Mouse (Mus musculus) CH12.LX (cell line): ENCODE data around the gene Gtsf1l. TPM values are rescaled to one million over a fixed set of nuclear protein-coding genes. Genes with fewer than 3 reads are reported as not detected.

ENCODE experiments used
- DNase-seq: peaks from one replicate; pipeline ENCODE4 v3.0.0-alpha.2; 2013; ENCODE audit errors: extremely low read depth
- H3K27ac ChIP-seq: 2 replicates; pipeline ENCODE4 v1.5.1; 2012; ENCODE audit warnings: low read depth, mild to moderate bottlenecking, control low read depth, moderate library complexity; ENCODE audit not compliant: insufficient read depth
- H3K27me3 ChIP-seq: replicated peaks from 2 replicates; pipeline ENCODE3; 2012; ENCODE audit warnings: inconsistent platforms
- H3K36me3 ChIP-seq, 2 experiments: replicated peaks in 1 of 2; 2 replicates each; pipeline versions ENCODE3 to v1.6.1; 2012; ENCODE audit warnings: inconsistent platforms in 1 of 2, low read length in 1 of 2, mild to moderate bottlenecking in 1 of 2, mixed read lengths in 1 of 2, moderate library complexity in 1 of 2; ENCODE audit not compliant: control insufficient read depth in 1 of 2, insufficient read depth in 1 of 2
- H3K4me1 ChIP-seq, 2 experiments: 2 replicates each; pipeline ENCODE4 v1.6.1; 2012; ENCODE audit warnings: inconsistent platforms in 1 of 2, moderate library complexity in 1 of 2; ENCODE audit not compliant: insufficient read depth in 2 of 2, control insufficient read depth in 1 of 2
- H3K4me2 ChIP-seq: 2 replicates; pipeline ENCODE4 v1.6.1; 2012; ENCODE audit warnings: low read depth, mild to moderate bottlenecking, control low read depth; ENCODE audit not compliant: poor library complexity, insufficient read depth, severe bottlenecking
- H3K4me3 ChIP-seq, 3 experiments: fragments of 150-350 bp in 1 of 3; sonication (generic) in 1 of 3; replicated peaks in 1 of 3; 2 replicates each; pipeline versions ENCODE3 to v1.5.1; 2011 to 2012; ENCODE audit warnings: low read depth in 2 of 3, low read length in 2 of 3, mild to moderate bottlenecking in 2 of 3, moderate library complexity in 2 of 3, control low read depth in 1 of 3, improper control_type of control experiment in 1 of 3, inconsistent platforms in 1 of 3, mixed read lengths in 1 of 3; ENCODE audit not compliant: poor library complexity in 1 of 3
- H3K79me2 ChIP-seq: replicated peaks from 2 replicates; pipeline ENCODE4 v1.6.1; 2012; ENCODE audit warnings: mild to moderate bottlenecking, moderate library complexity; ENCODE audit not compliant: control insufficient read depth, poor library complexity, insufficient read depth, severe bottlenecking; ENCODE audit errors: extremely low read depth
- H3K9ac ChIP-seq: 2 replicates; pipeline ENCODE4 v1.6.1; 2012; ENCODE audit warnings: low read depth, mild to moderate bottlenecking, control low read depth, moderate library complexity; ENCODE audit not compliant: insufficient read depth
- H3K9me3 ChIP-seq: replicated peaks from 2 replicates; pipeline ENCODE3; 2012; ENCODE audit warnings: low read length, inconsistent platforms, mixed read lengths
- CHD1 ChIP-seq: IDR thresholded peaks from 2 replicates; pipeline ENCODE4 v1.6.1; 2012; ENCODE audit warnings: low read depth, low read length, improper control_type of control experiment, inconsistent platforms
- CHD2 ChIP-seq: IDR thresholded peaks from 2 replicates; pipeline ENCODE4 v1.6.1; 2011; ENCODE audit warnings: low read length, improper control_type of control experiment
- CTCF ChIP-seq, 2 experiments: IDR thresholded peaks in 1 of 2; conservative IDR thresholded peaks in 1 of 2; 2 replicates each; pipeline ENCODE4 v1.5.1; 2011 to 2012; ENCODE audit warnings: low read depth in 2 of 2, low read length in 2 of 2, improper control_type of control experiment in 1 of 2, inconsistent platforms in 1 of 2, mild to moderate bottlenecking in 1 of 2, moderate library complexity in 1 of 2
- ELF1 ChIP-seq: IDR thresholded peaks from 2 replicates; pipeline ENCODE4 v1.6.1; 2014; ENCODE audit warnings: low read depth, mild to moderate bottlenecking, inconsistent platforms, low read length, improper control_type of control experiment
- HCFC1 ChIP-seq: IDR thresholded peaks from 2 replicates; pipeline ENCODE4 v1.6.1; 2012; ENCODE audit warnings: low read depth, mild to moderate bottlenecking, inconsistent platforms, low read length, improper control_type of control experiment
- JUND ChIP-seq: conservative IDR thresholded peaks from 2 replicates; pipeline ENCODE4 v1.6.1; 2011; ENCODE audit warnings: low read depth, low read length, improper control_type of control experiment
- KAT2A ChIP-seq: IDR thresholded peaks from 2 replicates; pipeline ENCODE4 v1.6.1; 2012; ENCODE audit warnings: low read length, improper control_type of control experiment, inconsistent platforms; ENCODE audit not compliant: insufficient replicate concordance
- MAZ ChIP-seq: IDR thresholded peaks from 2 replicates; pipeline ENCODE4 v1.6.1; 2012; ENCODE audit warnings: low read depth, mild to moderate bottlenecking, inconsistent platforms, low read length, improper control_type of control experiment, moderate library complexity
- MEF2A ChIP-seq: IDR thresholded peaks from 2 replicates; pipeline ENCODE4 v1.6.1; 2014; ENCODE audit warnings: low read depth, mild to moderate bottlenecking, inconsistent platforms, low read length, improper control_type of control experiment, borderline replicate concordance
- MYC ChIP-seq: IDR thresholded peaks from 2 replicates; pipeline ENCODE4 v1.6.1; 2011; ENCODE audit warnings: low read depth, mild to moderate bottlenecking, improper control_type of control experiment, low read length
- NELFE ChIP-seq: IDR thresholded peaks from 2 replicates; pipeline ENCODE4 v1.6.1; 2011; ENCODE audit warnings: low read depth, low read length, improper control_type of control experiment
- RAD21 ChIP-seq: IDR thresholded peaks from 2 replicates; pipeline ENCODE4 v1.6.1; 2011; ENCODE audit warnings: low read depth, mild to moderate bottlenecking, low read length, improper control_type of control experiment, moderate library complexity
- SIN3A ChIP-seq: IDR thresholded peaks from 2 replicates; pipeline ENCODE4 v1.6.1; 2012; ENCODE audit warnings: low read length, improper control_type of control experiment, inconsistent platforms
- SMC3 ChIP-seq: IDR thresholded peaks from 2 replicates; pipeline ENCODE4 v1.6.1; 2011; ENCODE audit warnings: low read depth, low read length, improper control_type of control experiment
- USF1 ChIP-seq: IDR thresholded peaks from 2 replicates; pipeline ENCODE4 v1.6.1; 2014; ENCODE audit warnings: low read depth, mild to moderate bottlenecking, inconsistent platforms, low read length, improper control_type of control experiment
- ZNF384 ChIP-seq: IDR thresholded peaks from 2 replicates; pipeline ENCODE4 v1.6.1; 2012; ENCODE audit warnings: low read depth, low read length, improper control_type of control experiment, inconsistent platforms
- dilution Hi-C: fragments of 300-500 bp; cut with MboI; formaldehyde crosslinking; loops from 2 replicates; pipeline ENCODE4 v1.14.3; 2020; ENCODE audit warnings: low sequenced_read_pairs; ENCODE audit not compliant: extremely low pct_unique_long_range_greater_than_20kb, extremely low pct_ligation_motif_present
- in situ Hi-C: fragments of 300-500 bp; cut with MboI; formaldehyde crosslinking; loops from 3 replicates; pipeline ENCODE4 v1.14.3; 2019; ENCODE audit warnings: low sequenced_read_pairs, low pct_ligation_motif_present, low pct_unique_long_range_greater_than_20kb, mixed read lengths
- polyA plus RNA-seq: library from polyadenylated mRNA; unstranded; fragments of >175 nt; gene quantifications from 2 replicates; pipeline ENCODE4 v1.2.1, GENCODE M21; 2012; ENCODE audit warnings: low read depth; ENCODE audit not compliant: insufficient read length
- total RNA-seq, 2 experiments: library from RNA; depleted of rRNA; stranded (reverse); fragments of 300-350 nt in 1 of 2; fragments of >200 nt in 1 of 2; gene quantifications; 2 replicates each; pipeline ENCODE4 v1.2.3; 2012 to 2014

Gtsf1l gene
- total and polyA plus RNA-seq, 3 experiments = not detected

GRCm38 (mm10) chr2:163048125-163048524 is 39.5 kb downstream of the Gtsf1l start:
- Histone ChIP-seq H3K36me3 (peaks cover 32 to 60% of the 10 kb centered on the region in 2 experiments), H3K4me1 (peaks cover 0 to 12% of the 10 kb centered on the region in 2 experiments; a peak in 2 of 4 replicates), H3K9ac (no peak overlapping the region), H3K27me3 (no peaks in the 10 kb centered on the region), H3K9me3 (no peaks in the 10 kb centered on the region)
- TF ChIP-seq SMC3 (peak; percentile 64), NELFE (no peak), RAD21 (peak; percentile 32), JUND (no peak), CTCF (conservative IDR thresholded peaks at IDR 0.05 in 1 of 2, IDR thresholded peaks at IDR 0.05 in 1 of 2; ENCODE audit: low read depth in 2 of 2, low read length in 2 of 2) (peak; percentile 55 to 84), MYC (peak; percentile 59; the same call in 1 of the 2 replicates), HCFC1 (no peak)
- TF ChIP-seq, all 38 proteins: peak for 4
- in situ Hi-C loops (no loop called here), dilution Hi-C loops (no loop called here)
- H3K27ac ChIP-seq = no peak overlapping the region
- H3K4me2 ChIP-seq = peak overlapping the region; percentile 47; the same call in 1 of the 2 replicates
- no peaks in the 10 kb centered on the region for H3K79me2 ChIP-seq
- DNase-seq = peak; percentile 57
- H3K4me3 ChIP-seq = no peak overlapping the region

DNA sequence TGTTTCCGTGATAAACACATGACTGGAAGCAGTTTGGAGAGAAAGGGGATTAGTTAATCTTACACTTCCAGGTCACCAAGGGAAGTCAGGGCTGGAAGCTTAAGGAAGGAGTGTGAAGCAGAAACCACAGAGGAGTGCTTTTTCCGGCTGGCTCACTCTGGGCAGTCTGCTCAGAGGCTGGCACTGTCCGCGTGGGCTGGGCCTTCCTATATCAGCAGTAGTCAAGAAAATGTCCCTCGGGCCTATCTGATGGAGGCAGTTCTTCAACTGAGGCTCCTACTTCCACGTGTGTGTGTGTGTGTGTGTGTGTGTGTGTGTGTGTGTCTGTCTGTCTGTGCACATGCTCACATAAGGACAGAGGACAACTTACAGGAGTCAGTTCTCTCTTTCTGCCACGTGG is 47.7 kb downstream of the Gtsf1l start:
- dilution Hi-C loops = no loop called here

More for the DNA sequence above, 47.7 kb downstream of the Gtsf1l start:
- TF ChIP-seq MAZ (no peak), NELFE (no peak), KAT2A (no peak), SIN3A (no peak), ZNF384 (no peak), CHD2 (no peak), CHD1 (no peak), USF1 (no peak), ELF1 (no peak), MEF2A (no peak)
- H3K4me1 ChIP-seq = no peaks in the 10 kb centered on the region
- peaks cover 76 to 90% of the 10 kb centered on the region in 2 experiments for H3K36me3 ChIP-seq
- in situ Hi-C loops = no loop called here
- no peak overlapping the region for H3K9ac ChIP-seq
- no peaks in the 10 kb centered on the region for H3K79me2 ChIP-seq
- H3K27ac ChIP-seq = no peak overlapping the region
- no peak overlapping the region for H3K4me2 ChIP-seq
- no peak for DNase-seq
- H3K4me3 ChIP-seq = no peak overlapping the region
- no peaks in the 10 kb centered on the region for H3K27me3 ChIP-seq
- no peaks in the 10 kb centered on the region for H3K9me3 ChIP-seq

Other genes starting within 250 kb of the Gtsf1l start
- gene Srsf6, start 156.3 kb downstream of the Gtsf1l start, total RNA-seq (2012; rRNA removed) = 96.3 and 144 TPM in 2 replicates
- 204 and 230 TPM in 2 replicates for gene Srsf6, start 156.3 kb downstream of the Gtsf1l start, total RNA-seq (2014; rRNA removed)
- 227 and 244 TPM in 2 replicates for gene Srsf6, start 156.3 kb downstream of the Gtsf1l start, polyA plus RNA-seq
- gene L3mbtl1, start 144.4 kb downstream of the Gtsf1l start, total RNA-seq (2012; rRNA removed) = not detected in 2 replicates
- not detected in 2 replicates for gene L3mbtl1, start 144.4 kb downstream of the Gtsf1l start, total RNA-seq (2014; rRNA removed)
- gene L3mbtl1, start 144.4 kb downstream of the Gtsf1l start, polyA plus RNA-seq = 0.09 TPM in 1 of 2 replicates, not detected in the other
- not detected in 2 replicates for gene Sgk2, start 100.5 kb downstream of the Gtsf1l start, total RNA-seq (2012; rRNA removed)
- gene Sgk2, start 100.5 kb downstream of the Gtsf1l start, total RNA-seq (2014; rRNA removed) = not detected in 2 replicates
- gene Sgk2, start 100.5 kb downstream of the Gtsf1l start, polyA plus RNA-seq = not detected in 2 replicates
- 11.3 and 13.0 TPM in 2 replicates for gene Ift52, start 70.5 kb downstream of the Gtsf1l start, total RNA-seq (2012; rRNA removed)
- gene Ift52, start 70.5 kb downstream of the Gtsf1l start, total RNA-seq (2014; rRNA removed) = 13.1 and 14.4 TPM in 2 replicates
- 33.6 and 39.8 TPM in 2 replicates for gene Ift52, start 70.5 kb downstream of the Gtsf1l start, polyA plus RNA-seq
- gene Mybl2, start 33.2 kb downstream of the Gtsf1l start, total RNA-seq (2012; rRNA removed) = 38.4 and 48.0 TPM in 2 replicates
- 34.1 and 36.0 TPM in 2 replicates for gene Mybl2, start 33.2 kb downstream of the Gtsf1l start, total RNA-seq (2014; rRNA removed)
- gene Mybl2, start 33.2 kb downstream of the Gtsf1l start, polyA plus RNA-seq = 131 and 189 TPM in 2 replicates
- gene Tox2, start 115.3 kb upstream of the Gtsf1l start, total RNA-seq (2012; rRNA removed) = not detected in 2 replicates
- not detected in 2 replicates for gene Tox2, start 115.3 kb upstream of the Gtsf1l start, total RNA-seq (2014; rRNA removed)
- not detected in 2 replicates for gene Tox2, start 115.3 kb upstream of the Gtsf1l start, polyA plus RNA-seq